Mouse (Mus musculus) bone marrow, adult 2 months (tissue): ENCODE measurements around the gene Irgm1.

Experiments used
- CTCF ChIP-seq: fragments of 200-500 bp; IDR thresholded peaks from 2 replicates; pipeline ENCODE4 v1.5.1; 2011; ENCODE audit warnings: low read length, control low read depth; ENCODE audit not compliant: control insufficient read depth, insufficient read depth
- POLR2A ChIP-seq: fragments of 200-500 bp; IDR thresholded peaks from 2 replicates; pipeline ENCODE4 v1.6.1; 2011; ENCODE audit warnings: low read depth, mild to moderate bottlenecking, control low read depth, low read length, borderline replicate concordance; ENCODE audit not compliant: control insufficient read depth

DNA sequence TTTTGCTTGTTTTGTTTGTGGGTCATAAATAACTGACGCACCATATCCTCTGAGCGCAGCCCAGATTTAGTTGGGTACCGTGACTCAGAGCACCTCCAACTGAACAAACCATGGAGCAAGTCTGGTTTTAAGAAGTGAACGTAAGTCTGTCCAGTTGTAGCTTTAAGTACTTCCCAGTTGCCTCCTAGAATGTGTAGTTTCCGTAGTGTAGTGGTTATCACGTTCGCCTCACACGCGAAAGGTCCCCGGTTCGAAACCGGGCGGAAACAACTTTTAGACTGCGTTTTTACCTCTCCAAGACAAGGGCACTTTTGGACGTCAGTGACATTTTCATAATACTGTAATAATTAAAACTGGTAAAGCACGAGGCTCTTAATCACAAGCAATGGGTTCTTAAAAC lies 53.1 kb downstream of the Irgm1 start:
- TF ChIP-seq CTCF (no peak), POLR2A (no peak)
